In the genomic region with DNA sequence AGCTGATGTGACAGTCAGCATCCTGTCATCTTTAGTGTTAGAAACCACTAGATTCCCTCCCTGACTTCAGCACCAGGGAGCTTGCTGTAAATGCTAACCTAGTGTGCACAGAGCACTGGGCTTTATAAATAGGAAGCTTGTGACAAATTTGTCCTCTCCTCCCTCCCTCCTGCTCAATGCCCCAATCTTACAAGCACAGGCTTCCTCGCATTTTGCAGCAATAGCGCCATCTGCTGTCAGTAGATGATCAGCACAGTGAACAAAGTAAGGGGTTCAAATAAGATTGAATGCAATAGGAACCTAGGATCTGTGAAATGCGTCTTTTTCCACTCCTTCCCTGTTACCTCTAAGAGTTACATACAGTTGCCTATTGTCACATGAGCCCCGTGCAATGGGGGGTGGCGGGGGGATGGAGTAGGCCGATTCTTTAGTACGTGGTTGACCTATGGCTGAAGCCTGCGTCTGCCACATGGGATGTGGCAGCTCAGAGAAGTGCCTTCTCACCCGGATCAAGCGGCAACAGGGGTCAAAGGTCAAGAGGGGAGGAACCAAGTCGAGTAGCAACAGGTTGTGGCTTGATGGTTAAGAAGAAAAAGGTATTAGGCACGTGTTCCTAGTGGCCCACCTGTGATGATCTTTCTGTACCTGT, we compare ENCODE assay signal across 8 mouse cellular contexts. TPM values are rescaled to one million over a fixed set of nuclear protein-coding genes. Genes with fewer than 3 reads are reported as not detected.
DNase-seq lines count a peak whose midpoint lies in the region; ATAC-seq and TF ChIP-seq lines count a peak whose summit lies in the region.

No protein-coding gene starts in this region.

- H3K4me2 ChIP-seq in forebrain, postnatal 0 days (ENCODE audit: low read depth): no peak overlapping the region
- H3K4me2 ChIP-seq in hindbrain, embryonic 13.5 days: no peak overlapping the region

- H3K9ac ChIP-seq in forebrain, postnatal 0 days: no peak overlapping the region
- H3K9ac ChIP-seq in hindbrain, embryonic 13.5 days: no peak overlapping the region

- H3K36me3 ChIP-seq in forebrain, postnatal 0 days (ENCODE audit: insufficient read depth): peaks cover 57% of the 10 kb centered on the region
- peaks cover 67% of the 10 kb centered on the region for H3K36me3 ChIP-seq in hindbrain, embryonic 13.5 days

- POLR2A ChIA-PET in Patski (lab: Charles Lee): interaction anchor here (1.0 to 1.4 kb wide), 2 partner anchors 80 to 100 kb away, joined by 3 to 4 read pairs; no protein-coding TSS in a partner anchor

- no peak for DNase-seq in Patski (ENCODE audit: low read depth, low spot score)
- DNase-seq in cerebellum, adult 11-12 months: peak; percentile 69
- peak; percentile 93 for DNase-seq in forebrain, postnatal 0 days
- DNase-seq in layer of hippocampus, postnatal 36 days: peak; percentile 69 to 73
- DNase-seq in lung, postnatal 4 days: peak; percentile 32 to 79
- DNase-seq in right cerebral cortex, postnatal 10 days (ENCODE audit: low spot score in 2 of 2): peak; percentile 91 to 92
- peak; percentile 57 for DNase-seq in yolk sac, embryonic 10.5 days (ENCODE audit: low spot score)

- H3K4me3 ChIP-seq in forebrain, postnatal 0 days (ENCODE audit: low read depth, low read length): no peak overlapping the region
- no peak overlapping the region for H3K4me3 ChIP-seq in hindbrain, embryonic 13.5 days

- in situ Hi-C loops in Patski (cut with MboI; ENCODE audit: low pct_unique_long_range_greater_than_20kb): loop anchor here (5.0 to 10.0 kb wide), 3 partner anchors 103 to 435 kb away; a partner anchor contains a TSS

- peak; percentile 92 for TF ChIP-seq CTCF in Patski (IDR thresholded peaks at IDR 0.05)
- TF ChIP-seq CTCF in forebrain, postnatal 0 days (IDR thresholded peaks at IDR 0.05; ENCODE audit: low read depth): peak; percentile 97

- H3K27ac ChIP-seq in forebrain, postnatal 0 days (ENCODE audit: low read depth, low read length): no peak overlapping the region
- peak overlapping the region; percentile 35; the same call in 1 of the 2 replicates for H3K27ac ChIP-seq in hindbrain, embryonic 13.5 days

- H3K27me3 ChIP-seq in Patski: no peaks in the 10 kb centered on the region
- no peaks in the 10 kb centered on the region for H3K27me3 ChIP-seq in forebrain, postnatal 0 days (ENCODE audit: insufficient read depth, low read length)
- no peaks in the 10 kb centered on the region for H3K27me3 ChIP-seq in hindbrain, embryonic 13.5 days

- H3K9me3 ChIP-seq in forebrain, postnatal 0 days (ENCODE audit: low read length): no peaks in the 10 kb centered on the region
- H3K9me3 ChIP-seq in hindbrain, embryonic 13.5 days: no peaks in the 10 kb centered on the region

- peak; percentile 49 for ATAC-seq in Patski
- ATAC-seq in forebrain, postnatal 0 days: peak; percentile 90
- peak; percentile 46; the same call in 1 of the 2 replicates for ATAC-seq in hindbrain, embryonic 13.5 days (ENCODE audit: low FRiP score)

- 44% methylated on average over 12 of the region's 12 CpGs for WGBS in forebrain, postnatal 0 days
- WGBS in hindbrain, embryonic 13.5 days: 38% methylated on average over 12 of the region's 12 CpGs

- H3K4me1 ChIP-seq in forebrain, postnatal 0 days (ENCODE audit: insufficient read depth): no peaks in the 10 kb centered on the region
- 0 out of 2 replicates have a peak, but pooled peaks cover 8% of the 10 kb centered on the region for H3K4me1 ChIP-seq in hindbrain, embryonic 13.5 days (replicated peaks)

- CTCF ChIA-PET in Patski (lab: Charles Lee): interaction anchor here (0.6 to 5.7 kb wide), 23 partner anchors 8 to 426 kb away, joined by 3 to 49 read pairs (median 4); no protein-coding TSS in a partner anchor

RNA-seq across cellular contexts. Expression of a gene that starts 37.0 kb away (rescaled TPM):
- polyA plus RNA-seq in Patski (2021): not detected
- 46.2 and 54.9 TPM in 2 replicates for total RNA-seq in forebrain, postnatal 0 days (2014; rRNA removed)
- polyA plus RNA-seq in forebrain, postnatal 0 days (2015; fragmentation: Nextera tagmentation; extraction: Ambion mirVana): 41.0 and 52.3 TPM in 2 replicates
- 16.2 and 21.9 TPM in 2 replicates for polyA plus RNA-seq in hindbrain, embryonic 13.5 days (2015; fragmentation: Nextera tagmentation; extraction: Ambion mirVana)
- total RNA-seq in layer of hippocampus, postnatal 36 days (2021): 10 to 100 TPM; 23.1 to 23.5 TPM

RNA-seq across cellular contexts. Expression of a gene that starts 41.9 kb away (rescaled TPM):
- 12.2 TPM for polyA plus RNA-seq in Patski (2021)
- 1.9 and 2.1 TPM in 2 replicates for total RNA-seq in forebrain, postnatal 0 days (2014; rRNA removed)
- polyA plus RNA-seq in forebrain, postnatal 0 days (2015; fragmentation: Nextera tagmentation; extraction: Ambion mirVana): 1.2 and 1.4 TPM in 2 replicates
- polyA plus RNA-seq in hindbrain, embryonic 13.5 days (2015; fragmentation: Nextera tagmentation; extraction: Ambion mirVana): 3.2 and 3.7 TPM in 2 replicates
- total RNA-seq in layer of hippocampus, postnatal 36 days (2021): under 1 TPM; 0.38 to 0.70 TPM

Comparison
In these comparisons a context has a peak if more than half of its experiments do, and no peak if none do; other contexts are left out.
1. RNA of a gene that starts 37.0 kb away (polyA plus RNA-seq): 41.0 to 52.3 TPM in forebrain, postnatal 0 days and 16.2 to 21.9 TPM in hindbrain, embryonic 13.5 days; not detected in Patski (single experiment); every median in the first group is over 10 times any median in the second.
2. Peak in every context shown above with its lines, with median percentiles within 50 percentile points of each other: ATAC-seq.